Mouse (Mus musculus): ENCODE data around the gene Iffo2. TPM values are rescaled to one million over a fixed set of nuclear protein-coding genes. Genes with fewer than 3 reads are reported as not detected.

The Iffo2 gene
- total and polyA plus RNA-seq, 3 experiments: 0.38 to 3.0 (median 0.60) TPM

GRCm38 (mm10) chr4:139540784-139541183, 10.4 kb downstream of the Iffo2 start:
- H3K79me2 ChIP-seq (replicated peaks; ENCODE audit: control insufficient read depth, extremely low read depth, insufficient read depth, poor library complexity, severe bottlenecking): no peaks in the 10 kb centered on the region
- in situ Hi-C loops (cut with MboI; ENCODE audit: low pct_ligation_motif_present, low pct_unique_long_range_greater_than_20kb, low sequenced_read_pairs): no loop called here
- no peak for DNase-seq (ENCODE audit: extremely low read depth)
- no peak overlapping the region for H3K27ac ChIP-seq (ENCODE audit: insufficient read depth, low read depth)
- H3K4me2 ChIP-seq (ENCODE audit: insufficient read depth, low read depth, poor library complexity, severe bottlenecking): no peak overlapping the region
- H3K4me1 ChIP-seq (ENCODE audit: control insufficient read depth in 1 of 2, insufficient read depth in 2 of 2): no peaks in the 10 kb centered on the region
- no peak overlapping the region for H3K4me3 ChIP-seq (replicated peaks in 1 of 3; ENCODE audit: low read depth in 2 of 3, low read length in 2 of 3, poor library complexity in 1 of 3)
- H3K9ac ChIP-seq (ENCODE audit: insufficient read depth, low read depth): no peak overlapping the region
- no peaks in the 10 kb centered on the region for H3K36me3 ChIP-seq (replicated peaks in 1 of 2; ENCODE audit: control insufficient read depth in 1 of 2, insufficient read depth in 1 of 2, low read length in 1 of 2)
- dilution Hi-C loops (cut with MboI; ENCODE audit: extremely low pct_ligation_motif_present, extremely low pct_unique_long_range_greater_than_20kb, low sequenced_read_pairs): no loop called here
- peaks cover 6% of the 10 kb centered on the region for H3K9me3 ChIP-seq (replicated peaks; ENCODE audit: low read length)
- H3K27me3 ChIP-seq (replicated peaks): peaks cover 83% of the 10 kb centered on the region
- TF ChIP-seq ELF1 (IDR thresholded peaks at IDR 0.05; ENCODE audit: low read depth, low read length): no peak
- TF ChIP-seq ZMIZ1 (IDR thresholded peaks at IDR 0.05; ENCODE audit: low read depth, low read length): no peak

GRCm38 (mm10) chr4:139545791-139546190, 15.4 kb downstream of the Iffo2 start:
- no peak for TF ChIP-seq RAD21 (IDR thresholded peaks at IDR 0.05; ENCODE audit: low read depth, low read length)
- TF ChIP-seq ETS1 (conservative IDR thresholded peaks at IDR 0.05; ENCODE audit: low read depth, low read length): no peak
- Histone ChIP-seq H3K4me3 (replicated peaks in 1 of 3; ENCODE audit: low read depth in 2 of 3, low read length in 2 of 3, poor library complexity in 1 of 3) (no peak overlapping the region), H3K4me2 (ENCODE audit: insufficient read depth, low read depth, poor library complexity, severe bottlenecking) (no peak overlapping the region), H3K36me3 (replicated peaks in 1 of 2; ENCODE audit: control insufficient read depth in 1 of 2, insufficient read depth in 1 of 2, low read length in 1 of 2) (no peaks in the 10 kb centered on the region), H3K79me2 (replicated peaks; ENCODE audit: control insufficient read depth, extremely low read depth, insufficient read depth, poor library complexity, severe bottlenecking) (no peaks in the 10 kb centered on the region), H3K27me3 (replicated peaks) (peaks cover 71% of the 10 kb centered on the region), H3K27ac (ENCODE audit: insufficient read depth, low read depth) (no peak overlapping the region), H3K9ac (ENCODE audit: insufficient read depth, low read depth) (no peak overlapping the region), H3K9me3 (replicated peaks; ENCODE audit: low read length) (no peaks in the 10 kb centered on the region), H3K4me1 (ENCODE audit: control insufficient read depth in 1 of 2, insufficient read depth in 2 of 2) (no peaks in the 10 kb centered on the region)
- no peak for DNase-seq (ENCODE audit: extremely low read depth)
- dilution Hi-C loops (cut with MboI; ENCODE audit: extremely low pct_ligation_motif_present, extremely low pct_unique_long_range_greater_than_20kb, low sequenced_read_pairs): no loop called here
- in situ Hi-C loops (cut with MboI; ENCODE audit: low pct_ligation_motif_present, low pct_unique_long_range_greater_than_20kb, low sequenced_read_pairs): loop anchor here (5.0 kb wide), 1 partner anchor 33 kb away; no protein-coding TSS in a partner anchor

GRCm38 (mm10) chr4:139549448-139549847, 19.1 kb downstream of the Iffo2 start:
- no peak overlapping the region for H3K9ac ChIP-seq (ENCODE audit: insufficient read depth, low read depth)
- in situ Hi-C loops (cut with MboI; ENCODE audit: low pct_ligation_motif_present, low pct_unique_long_range_greater_than_20kb, low sequenced_read_pairs) (loop anchor here (5.0 kb wide), 1 partner anchor 37 kb away; no protein-coding TSS in a partner anchor), dilution Hi-C loops (cut with MboI; ENCODE audit: extremely low pct_ligation_motif_present, extremely low pct_unique_long_range_greater_than_20kb, low sequenced_read_pairs) (no loop called here)
- no peaks in the 10 kb centered on the region for H3K79me2 ChIP-seq (replicated peaks; ENCODE audit: control insufficient read depth, extremely low read depth, insufficient read depth, poor library complexity, severe bottlenecking)
- H3K4me1 ChIP-seq (ENCODE audit: control insufficient read depth in 1 of 2, insufficient read depth in 2 of 2): no peaks in the 10 kb centered on the region
- no peak overlapping the region for H3K4me3 ChIP-seq (replicated peaks in 1 of 3; ENCODE audit: low read depth in 2 of 3, low read length in 2 of 3, poor library complexity in 1 of 3)
- no peaks in the 10 kb centered on the region for H3K36me3 ChIP-seq (replicated peaks in 1 of 2; ENCODE audit: control insufficient read depth in 1 of 2, insufficient read depth in 1 of 2, low read length in 1 of 2)
- no peak overlapping the region for H3K4me2 ChIP-seq (ENCODE audit: insufficient read depth, low read depth, poor library complexity, severe bottlenecking)
- no peak for DNase-seq (ENCODE audit: extremely low read depth)
- H3K27ac ChIP-seq (ENCODE audit: insufficient read depth, low read depth): no peak overlapping the region
- no peaks in the 10 kb centered on the region for H3K9me3 ChIP-seq (replicated peaks; ENCODE audit: low read length)
- TF ChIP-seq TBP (conservative IDR thresholded peaks at IDR 0.05; ENCODE audit: low read depth, low read length): no peak
- TF ChIP-seq MYC (IDR thresholded peaks at IDR 0.05; ENCODE audit: low read depth, low read length): no peak
- TF ChIP-seq JUND (conservative IDR thresholded peaks at IDR 0.05; ENCODE audit: low read depth, low read length): no peak
- TF ChIP-seq KAT2A (IDR thresholded peaks at IDR 0.05; ENCODE audit: insufficient replicate concordance, low read length): no peak
- no peak for TF ChIP-seq MXI1 (IDR thresholded peaks at IDR 0.05; ENCODE audit: low read depth, low read length)
- TF ChIP-seq MAZ (IDR thresholded peaks at IDR 0.05; ENCODE audit: low read depth, low read length): no peak
- no peak for TF ChIP-seq IRF4 (IDR thresholded peaks at IDR 0.05; ENCODE audit: low read depth, low read length)
- TF ChIP-seq GABPA (IDR thresholded peaks at IDR 0.05; ENCODE audit: insufficient replicate concordance, low read depth, low read length): no peak
- no peak for TF ChIP-seq UBTF (IDR thresholded peaks at IDR 0.05; ENCODE audit: low read depth, low read length)
- no peak for TF ChIP-seq RCOR1 (conservative IDR thresholded peaks at IDR 0.05; ENCODE audit: low read depth, low read length)
- TF ChIP-seq USF2 (conservative IDR thresholded peaks at IDR 0.05; ENCODE audit: low read depth, low read length): no peak
- no peak for TF ChIP-seq ETS1 (conservative IDR thresholded peaks at IDR 0.05; ENCODE audit: low read depth, low read length)
- TF ChIP-seq BHLHE40 (IDR thresholded peaks at IDR 0.05; ENCODE audit: low read depth, low read length): no peak
- TF ChIP-seq POLR2A (IDR thresholded peaks at IDR 0.05; ENCODE audit: low read depth, low read length): no peak
- H3K27me3 ChIP-seq (replicated peaks): peaks cover 56% of the 10 kb centered on the region
